ENCODE assay signal across 26 mouse cellular contexts in the genomic region with DNA sequence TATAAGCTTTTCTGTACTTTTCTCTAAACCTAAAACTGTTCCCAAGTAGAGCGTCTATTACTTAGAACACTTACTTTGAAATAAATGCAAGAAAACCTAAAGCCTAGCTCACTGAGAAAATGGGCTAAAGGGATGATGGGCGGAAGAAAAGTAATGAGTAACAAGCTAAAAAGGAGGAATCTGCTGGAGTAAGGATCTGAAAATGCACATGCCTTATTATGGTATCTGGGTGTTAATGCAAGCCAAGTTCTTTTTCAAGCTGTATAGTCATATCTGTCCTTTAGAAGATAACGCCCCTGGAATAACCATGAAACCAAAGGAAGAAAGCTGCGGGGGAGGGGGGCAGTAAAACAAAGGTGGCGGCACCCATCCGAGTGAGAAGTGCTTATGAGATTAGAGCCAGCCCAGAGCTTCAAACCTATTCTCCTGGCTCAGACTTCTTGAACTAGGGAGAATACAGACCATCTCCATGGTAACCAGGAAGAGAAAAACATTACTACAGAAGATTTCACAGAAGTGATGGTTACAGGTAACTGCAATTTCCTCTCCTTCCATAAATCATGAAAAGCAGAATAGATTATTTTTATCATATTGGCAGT. TPM values are rescaled to one million over a fixed set of nuclear protein-coding genes. Genes with fewer than 3 reads are reported as not detected.
DNase-seq lines count a peak whose midpoint lies in the region; ATAC-seq and TF ChIP-seq lines count a peak whose summit lies in the region.
"Had no signal": no experiment of that assay in that cellular context is flagged by ENCODE, and none has a peak within 500 bp of the region (broad histone marks: within the 10 kb centered on the region; RNA-seq: fewer than 3 reads in every experiment).

No protein-coding gene starts in this region.

- peak; percentile 70 for ATAC-seq in forebrain, postnatal 0 days
- ATAC-seq in forebrain, embryonic 15.5 days (replicated peaks): no peak
- ATAC-seq in midbrain, embryonic 14.5 days (ENCODE audit: low FRiP score, low TSS enrichment): no peak
- no peak for ATAC-seq in midbrain, embryonic 16.5 days
- ATAC-seq in intestine, postnatal 0 days: peak; percentile 63
- ATAC-seq: activated CD4-positive, CD25-positive, alpha-beta regulatory T cell, adult 4 months; Patski had no signal

- no peaks in the 10 kb centered on the region for H3K9me3 ChIP-seq in forebrain, postnatal 0 days (ENCODE audit: low read length)
- no peaks in the 10 kb centered on the region for H3K9me3 ChIP-seq in forebrain, embryonic 15.5 days
- no peaks in the 10 kb centered on the region for H3K9me3 ChIP-seq in midbrain, embryonic 14.5 days (ENCODE audit: control insufficient read depth, low read length)
- H3K9me3 ChIP-seq in midbrain, embryonic 16.5 days (replicated peaks; ENCODE audit: control insufficient read depth, low read length, poor library complexity, severe bottlenecking): no peaks in the 10 kb centered on the region; the same call in 1 of the 2 replicates
- no peaks in the 10 kb centered on the region for H3K9me3 ChIP-seq in intestine, postnatal 0 days (ENCODE audit: control insufficient read depth)
- H3K9me3 ChIP-seq: embryonic facial prominence, embryonic 15.5 days; heart, embryonic 15.5 days; hindbrain, embryonic 13.5 days had no signal

- no peak overlapping the region for H3K9ac ChIP-seq in forebrain, postnatal 0 days
- no peak overlapping the region for H3K9ac ChIP-seq in forebrain, embryonic 15.5 days (replicated peaks)
- no peak overlapping the region for H3K9ac ChIP-seq in midbrain, embryonic 14.5 days (replicated peaks; ENCODE audit: low read length)
- no peak overlapping the region for H3K9ac ChIP-seq in midbrain, embryonic 16.5 days (ENCODE audit: low read depth, low read length)
- H3K9ac ChIP-seq in intestine, postnatal 0 days (ENCODE audit: low read depth, low read length): no peak overlapping the region
- H3K9ac ChIP-seq: embryonic facial prominence, embryonic 15.5 days; heart, embryonic 15.5 days; hindbrain, embryonic 13.5 days had no signal

- no peak overlapping the region for H3K4me2 ChIP-seq in forebrain, postnatal 0 days (ENCODE audit: low read depth)
- no peak overlapping the region for H3K4me2 ChIP-seq in forebrain, embryonic 15.5 days (replicated peaks)
- H3K4me2 ChIP-seq in midbrain, embryonic 14.5 days (ENCODE audit: low read length): no peak overlapping the region
- H3K4me2 ChIP-seq in midbrain, embryonic 16.5 days (ENCODE audit: low read length): no peak overlapping the region
- H3K4me2 ChIP-seq in intestine, postnatal 0 days (replicated peaks; ENCODE audit: low read depth): peak overlapping the region; percentile 22; the same call in 1 of the 2 replicates
- H3K4me2 ChIP-seq: embryonic facial prominence, embryonic 15.5 days; heart, embryonic 11.5 days; heart, embryonic 15.5 days; hindbrain, embryonic 13.5 days had no signal

- no peak for TF ChIP-seq CTCF in forebrain, postnatal 0 days (IDR thresholded peaks at IDR 0.05; ENCODE audit: low read depth)
- TF ChIP-seq CTCF in brain, embryonic 14.5 days (IDR thresholded peaks at IDR 0.05; ENCODE audit: borderline replicate concordance, extremely low read depth, insufficient read depth, insufficient read length): no peak
- no peak for TF ChIP-seq CTCF in intestine, postnatal 0 days (IDR thresholded peaks at IDR 0.05; ENCODE audit: low read depth)

- H3K4me1 ChIP-seq in forebrain, postnatal 0 days (ENCODE audit: insufficient read depth): 0 out of 2 replicates have a peak, but pooled peaks cover 8% of the 10 kb centered on the region
- peaks cover 8% of the 10 kb centered on the region for H3K4me1 ChIP-seq in forebrain, embryonic 15.5 days
- no peaks in the 10 kb centered on the region for H3K4me1 ChIP-seq in midbrain, embryonic 14.5 days (ENCODE audit: control insufficient read depth, insufficient read depth, low read length)
- peaks cover 17% of the 10 kb centered on the region for H3K4me1 ChIP-seq in midbrain, embryonic 16.5 days (ENCODE audit: control insufficient read depth, insufficient read depth, low read length)
- H3K4me1 ChIP-seq in intestine, postnatal 0 days (replicated peaks; ENCODE audit: control insufficient read depth, insufficient read depth, low read length): no peaks in the 10 kb centered on the region

- H3K27ac ChIP-seq in forebrain, postnatal 0 days (ENCODE audit: low read depth, low read length): no peak overlapping the region
- no peak overlapping the region for H3K27ac ChIP-seq in forebrain, embryonic 15.5 days (replicated peaks)
- no peak overlapping the region for H3K27ac ChIP-seq in midbrain, embryonic 14.5 days (replicated peaks; ENCODE audit: low read depth, low read length)
- H3K27ac ChIP-seq in midbrain, embryonic 16.5 days (ENCODE audit: low read length): no peak overlapping the region
- peak overlapping the region; percentile 50; the same call in 1 of the 2 replicates for H3K27ac ChIP-seq in intestine, postnatal 0 days (ENCODE audit: low read depth, low read length)
- H3K27ac ChIP-seq: embryonic facial prominence, embryonic 15.5 days; gastrocnemius, adult 2 months; heart, embryonic 15.5 days; hindbrain, embryonic 13.5 days had no signal

- H3K36me3 ChIP-seq in forebrain, postnatal 0 days (ENCODE audit: insufficient read depth): no peaks in the 10 kb centered on the region
- no peaks in the 10 kb centered on the region for H3K36me3 ChIP-seq in forebrain, embryonic 15.5 days
- H3K36me3 ChIP-seq in midbrain, embryonic 14.5 days (ENCODE audit: control insufficient read depth, insufficient read depth, low read length): no peaks in the 10 kb centered on the region
- H3K36me3 ChIP-seq in midbrain, embryonic 16.5 days (ENCODE audit: control insufficient read depth, insufficient read depth, low read length): no peaks in the 10 kb centered on the region
- no peaks in the 10 kb centered on the region for H3K36me3 ChIP-seq in intestine, postnatal 0 days (ENCODE audit: control insufficient read depth, insufficient read depth)
- H3K36me3 ChIP-seq: embryonic facial prominence, embryonic 15.5 days; heart, embryonic 15.5 days; hindbrain, embryonic 13.5 days had no signal

- peak; percentile 21 for DNase-seq in forebrain, postnatal 0 days
- peak; percentile 55 for DNase-seq in midbrain, embryonic 14.5 days
- peak; percentile 53 for DNase-seq in brain, embryonic 14.5 days (ENCODE audit: low read depth)
- DNase-seq in kidney, adult 9 months: no peak
- DNase-seq: adrenal gland, postnatal 14 days; cerebellum, adult 8-10 months; cerebellum, postnatal 14 days; embryo, embryonic 11 days; gastrocnemius, adult 2 months; gastrocnemius, postnatal 36 days; heart, adult 18-20 months; heart, postnatal 14 days; kidney, adult 18-20 months had no signal

- H3K27me3 ChIP-seq in forebrain, postnatal 0 days (ENCODE audit: insufficient read depth, low read length): peaks cover 8% of the 10 kb centered on the region; the same call in 1 of the 2 replicates
- no peaks in the 10 kb centered on the region for H3K27me3 ChIP-seq in forebrain, embryonic 15.5 days
- H3K27me3 ChIP-seq in midbrain, embryonic 14.5 days (ENCODE audit: control insufficient read depth, insufficient read depth, low read length): peaks cover 17% of the 10 kb centered on the region; the same call in 1 of the 2 replicates
- H3K27me3 ChIP-seq in midbrain, embryonic 16.5 days (ENCODE audit: control insufficient read depth, insufficient read depth, low read depth, low read length): peaks cover 3% of the 10 kb centered on the region; the same call in 1 of the 2 replicates
- H3K27me3 ChIP-seq in intestine, postnatal 0 days (replicated peaks; ENCODE audit: control insufficient read depth, insufficient read depth, low read length): no peaks in the 10 kb centered on the region
- H3K27me3 ChIP-seq: CH12.LX had no signal

- no peak for TF ChIP-seq POLR2A in brain, embryonic 14.5 days (IDR thresholded peaks at IDR 0.05; ENCODE audit: borderline replicate concordance, extremely low read depth, insufficient read depth, insufficient read length, poor library complexity, severe bottlenecking)

- no peak overlapping the region for H3K4me3 ChIP-seq in forebrain, postnatal 0 days (ENCODE audit: low read depth, low read length)
- H3K4me3 ChIP-seq in forebrain, embryonic 15.5 days: no peak overlapping the region
- no peak overlapping the region for H3K4me3 ChIP-seq in midbrain, embryonic 14.5 days (replicated peaks; ENCODE audit: low read depth, low read length)
- no peak overlapping the region for H3K4me3 ChIP-seq in midbrain, embryonic 16.5 days (ENCODE audit: low read depth, low read length)
- H3K4me3 ChIP-seq in intestine, postnatal 0 days (ENCODE audit: low read depth, low read length): no peak overlapping the region
- H3K4me3 ChIP-seq: embryonic facial prominence, embryonic 15.5 days; erythroblast, embryonic 14.5 days; gastrocnemius, adult 2 months; heart, embryonic 15.5 days; hindbrain, embryonic 13.5 days had no signal

- WGBS in forebrain, postnatal 0 days: 51% methylated on average over 6 of the region's 6 CpGs
- WGBS in forebrain, embryonic 15.5 days: 64% methylated on average over 6 of the region's 6 CpGs
- 41% methylated on average over 6 of the region's 6 CpGs for WGBS in midbrain, embryonic 14.5 days
- 40% methylated on average over 6 of the region's 6 CpGs for WGBS in midbrain, embryonic 16.5 days
- 45% methylated on average over 6 of the region's 6 CpGs for WGBS in intestine, postnatal 0 days

RNA-seq across cellular contexts. Expression of a gene that starts 5.5 kb away (rescaled TPM):
- total RNA-seq in forebrain, postnatal 0 days (2014; rRNA removed): 1.3 and 3.5 TPM in 2 replicates
- polyA plus RNA-seq in forebrain, postnatal 0 days (2015; fragmentation: Nextera tagmentation; extraction: Ambion mirVana): 1.2 and 1.4 TPM in 2 replicates
- polyA plus RNA-seq in forebrain, embryonic 15.5 days (2015; fragmentation: Nextera tagmentation; extraction: Ambion mirVana): 0.84 and 1.1 TPM in 2 replicates
- polyA plus RNA-seq in midbrain, embryonic 14.5 days (2014; fragmentation: Nextera tagmentation; extraction: Ambion mirVana): 2.2 and 2.4 TPM in 2 replicates
- polyA plus RNA-seq in midbrain, embryonic 16.5 days (2015; fragmentation: Nextera tagmentation; extraction: Ambion mirVana): 1.7 and 2.8 TPM in 2 replicates
- polyA plus RNA-seq in brain, embryonic 14.5 days (2012; rRNA removed): 0.74 and 1.1 TPM in 2 replicates
- polyA plus RNA-seq in intestine, postnatal 0 days (2015; fragmentation: Nextera tagmentation; extraction: Ambion mirVana): 87.8 and 91.4 TPM in 2 replicates
- total RNA-seq: CH12.LX; common myeloid progenitor, adult 5-6 weeks; hematopoietic stem cell, adult 5-6 weeks had no signal
- polyA plus RNA-seq: activated CD4-positive, CD25-positive, alpha-beta regulatory T cell, adult 4 months; erythroblast, embryonic 14.5 days had no signal

Comparison
In these comparisons a context has a peak if more than half of its experiments do, and no peak if none do; other contexts are left out.
1. ATAC-seq: peak in forebrain, postnatal 0 days (single experiment) and intestine, postnatal 0 days (single experiment); none in forebrain, embryonic 15.5 days (single experiment), midbrain, embryonic 14.5 days (single experiment) and midbrain, embryonic 16.5 days (single experiment).
2. RNA of a gene that starts 5.5 kb away (polyA plus RNA-seq): 87.8 to 91.4 TPM in intestine, postnatal 0 days; 1.7 to 2.8 TPM in midbrain, embryonic 16.5 days, 2.2 to 2.4 TPM in midbrain, embryonic 14.5 days, 1.2 to 1.4 TPM in forebrain, postnatal 0 days, 0.74 to 1.1 TPM in brain, embryonic 14.5 days and 0.84 to 1.1 TPM in forebrain, embryonic 15.5 days; every median in the first group is over 10 times any median in the second.